Mouse (Mus musculus): ENCODE data around the gene Urgcp. TPM values are rescaled to one million over a fixed set of nuclear protein-coding genes. Genes with fewer than 3 reads are reported as not detected.
A peak's percentile ranks its signal among the peaks of the same experiment; 100 is the strongest.
"Not testable (repeated sequence)": the region's sequence is repeated elsewhere in the genome, so short reads cannot be mapped to it uniquely, and the experiment has no call there.

Gene Urgcp
- polyA plus RNA-seq (2016; fragmentation: Nextera tagmentation; extraction: Ambion mirVana), result 19.3 and 20.3 TPM in 2 replicates

DNA sequence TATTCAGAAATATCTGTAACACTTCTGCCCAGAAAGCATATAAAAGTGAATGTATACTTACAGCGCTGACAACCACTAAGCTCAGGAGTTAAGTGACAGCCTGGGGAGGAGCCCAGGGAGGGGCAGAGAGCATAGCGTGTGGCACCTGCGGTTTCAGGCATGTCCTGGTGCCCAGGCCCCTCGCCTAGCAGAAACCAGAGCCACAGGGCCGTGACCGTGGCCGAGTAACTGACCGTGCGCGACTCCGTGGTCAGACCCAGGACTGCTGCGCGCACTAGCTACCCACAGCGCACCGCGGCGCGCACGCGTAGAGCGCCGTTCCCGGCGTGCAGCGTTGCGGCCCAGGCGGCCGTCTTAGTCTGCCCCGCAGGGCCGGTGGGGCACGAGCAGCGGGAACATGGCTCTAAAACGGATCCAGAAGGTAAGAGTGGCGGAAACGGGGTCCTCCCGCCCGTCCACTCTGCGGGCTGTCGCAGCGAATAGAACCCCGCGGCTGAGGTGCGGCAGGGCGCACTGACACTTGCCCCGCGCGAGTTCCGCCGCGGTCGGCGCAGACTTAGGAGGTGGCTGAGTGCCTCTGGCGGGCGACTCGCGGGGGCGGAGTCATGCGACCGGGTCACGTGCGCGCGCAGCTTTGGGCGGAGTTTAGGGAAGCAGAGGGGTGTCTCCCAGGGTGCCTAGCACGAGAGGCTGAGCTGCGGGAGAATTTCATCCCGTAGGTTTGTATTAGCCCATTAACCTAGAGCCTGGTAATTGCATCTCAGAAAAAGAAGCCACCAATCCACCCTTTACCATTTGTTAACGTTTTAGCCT is at the start of gene Urgcp:
TSS of gene Urgcp (minus strand) at position 557 of the 813 bp plus-strand sequence.
- DNase-seq (ENCODE audit: extremely low spot score, low spot score), result peak; percentile 98
- Histone ChIP-seq H3K9me3 (no peaks in the 10 kb centered on the region), H3K27ac (peak within 1 kb of the TSS; percentile 96), H3K4me1 (peaks cover 13% of the 10 kb centered on the region), H3K36me3 (replicated peaks) (peaks cover 19% of the 10 kb centered on the region), H3K27me3 (ENCODE audit: poor library complexity, severe bottlenecking) (no peaks in the 10 kb centered on the region), H3K4me3 (peak within 1 kb of the TSS; percentile 76)
- WGBS, result under 1% methylated on average over 68 of the region's 68 CpGs

DNA sequence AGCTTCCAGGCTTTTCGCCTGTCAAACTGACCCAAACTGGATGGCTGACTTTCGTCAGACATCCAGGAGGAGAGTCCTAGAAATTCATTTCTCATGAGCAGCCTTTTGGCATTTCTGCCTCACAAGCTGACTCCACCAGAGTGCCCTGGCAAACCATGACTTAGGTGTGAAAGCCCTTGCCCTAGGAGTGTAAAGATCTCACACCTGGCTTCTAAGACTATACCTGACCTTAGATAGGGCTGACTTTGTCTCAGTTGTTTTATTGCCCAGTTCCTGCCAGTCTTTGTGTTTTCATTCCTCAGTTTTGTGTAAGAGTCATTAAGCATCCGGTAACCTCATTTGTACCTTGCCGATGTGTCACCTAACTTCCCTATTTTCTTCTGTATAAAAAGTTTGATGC is 47.3 kb upstream of the Urgcp start:
- H3K27me3 ChIP-seq (ENCODE audit: poor library complexity, severe bottlenecking); H3K27ac ChIP-seq; H3K36me3 ChIP-seq (replicated peaks); H3K4me3 ChIP-seq; H3K4me1 ChIP-seq; DNase-seq (ENCODE audit: extremely low spot score, low spot score): not testable (repeated sequence)
- H3K9me3 ChIP-seq, result peaks cover 11% of the 10 kb centered on the region; the same call in 1 of the 2 replicates
- 96% methylated on average over 4 of the region's 4 CpGs for WGBS

GRCm38 (mm10) chr11:5807956-5808355 is 45.8 kb upstream of the Urgcp start:
- H3K27ac ChIP-seq, result no peak overlapping the region
- H3K27me3 ChIP-seq (ENCODE audit: poor library complexity, severe bottlenecking), result no peaks in the 10 kb centered on the region
- no peak for DNase-seq (ENCODE audit: extremely low spot score, low spot score)
- peaks cover 12% of the 10 kb centered on the region for H3K4me1 ChIP-seq
- peaks cover 8% of the 10 kb centered on the region; the same call in 1 of the 2 replicates for H3K9me3 ChIP-seq
- no peaks in the 10 kb centered on the region for H3K36me3 ChIP-seq (replicated peaks)
- H3K4me3 ChIP-seq, result no peak overlapping the region
- WGBS, result 87% methylated on average over 9 of the region's 9 CpGs

GRCm38 (mm10) chr11:5805711-5806110 is 43.5 kb upstream of the Urgcp start:
- Histone ChIP-seq H3K36me3 (replicated peaks) (peaks cover 11% of the 10 kb centered on the region), H3K4me1 (peaks cover 14% of the 10 kb centered on the region), H3K4me3 (no peak overlapping the region), H3K27ac (no peak overlapping the region), H3K27me3 (ENCODE audit: poor library complexity, severe bottlenecking) (no peaks in the 10 kb centered on the region), H3K9me3 (peaks cover 8% of the 10 kb centered on the region; the same call in 1 of the 2 replicates)
- 85% methylated on average over 3 of the region's 3 CpGs for WGBS
- no peak for DNase-seq (ENCODE audit: extremely low spot score, low spot score)

DNA sequence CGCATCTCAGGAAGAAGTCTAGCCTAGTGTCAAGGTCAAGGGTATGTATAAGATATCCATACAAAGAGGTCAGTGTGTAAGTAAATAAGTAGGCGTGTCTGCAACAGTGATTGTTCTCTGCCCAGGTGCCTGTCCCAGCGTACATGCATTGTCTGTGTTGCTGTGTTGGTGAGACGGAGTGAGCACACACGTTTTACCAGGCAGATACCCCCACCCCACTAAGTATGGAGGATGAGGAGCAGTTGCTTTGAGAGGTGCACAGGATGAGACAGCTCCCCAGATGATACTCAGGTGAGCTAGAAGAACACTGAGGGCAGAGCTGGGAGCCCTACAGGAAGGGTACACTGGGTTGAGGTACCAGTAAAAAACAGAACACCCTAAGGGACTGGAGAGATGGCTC is 42.0 kb upstream of the Urgcp start:
- 82% methylated on average over 5 of the region's 5 CpGs for WGBS
- DNase-seq (ENCODE audit: extremely low spot score, low spot score), result no peak
- H3K4me1 ChIP-seq, result peaks cover 14% of the 10 kb centered on the region
- H3K27ac ChIP-seq, result no peak overlapping the region
- no peaks in the 10 kb centered on the region for H3K27me3 ChIP-seq (ENCODE audit: poor library complexity, severe bottlenecking)
- H3K4me3 ChIP-seq, result no peak overlapping the region
- peaks cover 27% of the 10 kb centered on the region for H3K36me3 ChIP-seq (replicated peaks)
- peaks cover 5% of the 10 kb centered on the region; the same call in 1 of the 2 replicates for H3K9me3 ChIP-seq

GRCm38 (mm10) chr11:5803551-5803981 is 41.4 kb upstream of the Urgcp start, which contains the start of gene Pgam2:
Gene Pgam2 (minus strand): TSS chr11:5803733.
- DNase-seq (ENCODE audit: extremely low spot score, low spot score), result no peak
- 62% methylated on average over 8 of the region's 8 CpGs for WGBS
- peak within 1 kb of the TSS; percentile 48; the same call in 1 of the 2 replicates for H3K27ac ChIP-seq
- no peak within 1 kb of the TSS for H3K4me3 ChIP-seq
- H3K27me3 ChIP-seq (ENCODE audit: poor library complexity, severe bottlenecking), result no peaks in the 10 kb centered on the region
- peaks cover 33% of the 10 kb centered on the region for H3K36me3 ChIP-seq (replicated peaks)
- H3K4me1 ChIP-seq, result peaks cover 14% of the 10 kb centered on the region
- H3K9me3 ChIP-seq, result peaks cover 5% of the 10 kb centered on the region; the same call in 1 of the 2 replicates

DNA sequence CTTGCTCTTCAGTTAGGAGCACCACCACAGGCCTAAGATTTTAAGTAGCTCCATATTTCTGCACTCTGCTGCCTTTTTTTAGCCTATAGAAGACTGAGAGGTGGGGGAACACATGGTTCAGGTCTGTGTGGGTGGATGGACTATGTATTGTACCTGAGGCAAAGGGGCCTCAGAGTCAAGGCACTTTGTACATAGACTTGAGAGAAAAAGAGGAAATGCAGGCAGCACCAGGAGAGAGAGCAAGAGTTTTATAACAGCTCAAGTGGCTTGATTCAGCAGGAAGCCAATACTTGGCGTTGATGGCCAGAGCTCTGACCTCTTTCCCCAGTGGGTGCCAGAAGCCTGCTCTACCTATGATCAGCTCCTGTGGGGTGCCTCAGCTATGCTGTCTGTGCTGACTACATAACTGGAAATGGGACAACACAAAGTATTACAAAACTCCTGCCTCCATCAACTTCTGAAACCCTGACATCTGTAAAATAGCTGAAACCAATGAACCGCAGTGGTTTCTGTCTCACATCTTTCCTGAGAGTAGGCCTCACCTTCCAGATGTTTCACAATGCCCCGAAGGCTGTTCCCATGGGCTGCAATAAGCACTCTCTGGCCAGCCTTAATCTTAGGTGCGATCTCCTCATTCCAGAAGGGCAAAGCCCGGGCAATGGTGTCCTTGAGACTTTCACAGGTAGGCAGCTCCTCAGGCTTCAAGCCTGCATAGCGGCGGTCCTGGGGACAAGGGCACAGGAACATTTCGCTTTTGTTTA is 40.5 kb upstream of the Urgcp start:
- H3K4me3 ChIP-seq, result no peak overlapping the region
- peaks cover 41% of the 10 kb centered on the region for H3K36me3 ChIP-seq (replicated peaks)
- peaks cover under 1% of the 10 kb centered on the region; the same call in 1 of the 2 replicates for H3K9me3 ChIP-seq
- no peaks in the 10 kb centered on the region for H3K27me3 ChIP-seq (ENCODE audit: poor library complexity, severe bottlenecking)
- 0 out of 2 replicates have a peak overlapping the region, but pooled peaks have one; percentile 48 for H3K27ac ChIP-seq
- no peak for DNase-seq (ENCODE audit: extremely low spot score, low spot score)
- 75% methylated on average over 8 of the region's 8 CpGs for WGBS
- peaks cover 14% of the 10 kb centered on the region for H3K4me1 ChIP-seq

GRCm38 (mm10) chr11:5802005-5802404 is 39.8 kb upstream of the Urgcp start:
- H3K27me3 ChIP-seq (ENCODE audit: poor library complexity, severe bottlenecking), result no peaks in the 10 kb centered on the region
- no peak overlapping the region for H3K4me3 ChIP-seq
- H3K36me3 ChIP-seq (replicated peaks), result peaks cover 48% of the 10 kb centered on the region
- 73% methylated on average over 12 of the region's 12 CpGs for WGBS
- DNase-seq (ENCODE audit: extremely low spot score, low spot score), result no peak
- no peak overlapping the region for H3K27ac ChIP-seq
- H3K9me3 ChIP-seq, result no peaks in the 10 kb centered on the region
- H3K4me1 ChIP-seq, result peaks cover 14% of the 10 kb centered on the region

GRCm38 (mm10) chr11:5801511-5801910 is 39.3 kb upstream of the Urgcp start:
- Histone ChIP-seq H3K4me3 (no peak overlapping the region), H3K9me3 (no peaks in the 10 kb centered on the region), H3K36me3 (replicated peaks) (peaks cover 53% of the 10 kb centered on the region), H3K4me1 (peaks cover 14% of the 10 kb centered on the region), H3K27me3 (ENCODE audit: poor library complexity, severe bottlenecking) (no peaks in the 10 kb centered on the region), H3K27ac (no peak overlapping the region)
- 95% methylated on average over 16 of the region's 16 CpGs for WGBS
- DNase-seq (ENCODE audit: extremely low spot score, low spot score), result no peak

DNA sequence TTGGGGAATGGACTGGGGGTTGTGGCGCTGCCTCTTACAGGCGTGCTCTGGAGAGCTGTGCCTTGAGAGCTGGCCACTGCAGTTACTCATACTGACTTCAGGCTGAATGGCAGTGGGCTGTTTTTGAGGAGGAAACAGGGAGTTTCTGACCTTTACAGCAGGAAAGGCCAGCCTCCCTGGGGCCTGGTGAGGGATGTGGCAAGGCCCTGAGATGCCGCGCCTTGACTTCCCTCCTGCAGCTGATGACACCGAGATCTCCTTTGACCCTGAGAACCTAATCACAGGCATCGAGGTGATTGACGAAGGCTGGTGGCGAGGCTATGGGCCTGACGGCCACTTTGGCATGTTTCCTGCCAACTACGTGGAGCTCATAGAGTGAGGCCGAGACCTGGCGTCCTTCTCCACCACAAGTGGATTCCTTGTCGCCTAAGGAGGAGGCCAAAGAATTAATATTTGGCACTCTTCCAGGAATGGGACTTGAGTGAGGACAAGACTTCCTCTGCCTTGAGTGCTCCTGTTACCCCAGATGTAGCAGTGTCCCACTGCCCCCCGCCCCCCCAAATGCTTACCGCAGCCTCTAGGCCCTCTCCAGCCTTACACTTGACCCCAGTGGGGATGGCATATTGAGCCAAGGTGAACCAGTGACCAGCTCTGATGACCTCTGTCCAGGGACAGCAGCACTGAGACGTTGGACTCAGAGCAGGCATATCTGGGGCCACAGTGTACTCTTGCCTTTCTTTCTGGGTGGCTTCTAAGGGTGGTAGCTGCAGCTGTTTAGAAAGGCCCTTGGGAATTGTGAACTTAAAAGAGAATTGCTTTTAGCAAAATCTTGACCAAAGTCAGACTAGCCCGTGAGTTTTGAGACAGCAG is 37.7 kb upstream of the Urgcp start:
- H3K36me3 ChIP-seq (replicated peaks), result peaks cover 69% of the 10 kb centered on the region
- no peak overlapping the region for H3K4me3 ChIP-seq
- no peaks in the 10 kb centered on the region for H3K9me3 ChIP-seq
- H3K27me3 ChIP-seq (ENCODE audit: poor library complexity, severe bottlenecking), result no peaks in the 10 kb centered on the region
- no peak overlapping the region for H3K27ac ChIP-seq
- WGBS, result 93% methylated on average over 17 of the region's 17 CpGs
- no peak for DNase-seq (ENCODE audit: extremely low spot score, low spot score)
- H3K4me1 ChIP-seq, result peaks cover 14% of the 10 kb centered on the region

- DNase-seq (ENCODE audit: extremely low spot score, low spot score), result no peak
- Histone ChIP-seq H3K27me3 (ENCODE audit: poor library complexity, severe bottlenecking) (no peaks in the 10 kb centered on the region), H3K4me1 (peaks cover 2% of the 10 kb centered on the region), H3K9me3 (no peaks in the 10 kb centered on the region), H3K4me3 (no peak overlapping the region), H3K27ac (no peak overlapping the region), H3K36me3 (replicated peaks) (peaks cover 88% of the 10 kb centered on the region)
- WGBS, result 90% methylated on average over 5 of the region's 5 CpGs
Measured at GRCm38 (mm10) chr11:5797928-5798327, 35.8 kb upstream of the Urgcp start.

DNA sequence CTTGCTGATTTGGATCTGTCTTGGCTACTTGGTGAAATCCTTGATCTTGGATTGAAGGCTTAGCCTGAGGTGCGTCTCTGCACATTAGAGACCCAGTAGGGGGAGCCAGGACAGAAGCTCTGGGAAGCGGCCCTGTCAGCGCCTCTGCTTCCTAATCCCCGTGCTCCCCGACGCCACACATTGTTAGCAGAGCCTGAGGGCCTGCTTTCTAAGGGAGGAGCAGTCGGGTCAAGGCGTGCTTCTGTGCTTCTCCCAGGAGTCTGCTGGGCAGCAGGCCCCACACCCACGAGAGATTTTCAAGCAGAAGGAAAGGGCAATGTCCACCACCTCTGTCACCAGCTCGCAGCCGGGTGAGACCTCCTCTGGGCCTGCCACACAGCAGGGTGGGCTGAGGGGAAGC is 35.2 kb upstream of the Urgcp start:
- no peak overlapping the region for H3K27ac ChIP-seq
- H3K4me1 ChIP-seq, result no peaks in the 10 kb centered on the region; the same call in 1 of the 2 replicates
- H3K4me3 ChIP-seq, result no peak overlapping the region
- H3K36me3 ChIP-seq (replicated peaks), result peaks cover 94% of the 10 kb centered on the region
- no peak for DNase-seq (ENCODE audit: extremely low spot score, low spot score)
- H3K27me3 ChIP-seq (ENCODE audit: poor library complexity, severe bottlenecking), result no peaks in the 10 kb centered on the region
- 74% methylated on average over 11 of the region's 11 CpGs for WGBS
- no peaks in the 10 kb centered on the region for H3K9me3 ChIP-seq
